Comparison of ENCODE assay signal across 22 mouse cellular contexts in the genomic region with DNA sequence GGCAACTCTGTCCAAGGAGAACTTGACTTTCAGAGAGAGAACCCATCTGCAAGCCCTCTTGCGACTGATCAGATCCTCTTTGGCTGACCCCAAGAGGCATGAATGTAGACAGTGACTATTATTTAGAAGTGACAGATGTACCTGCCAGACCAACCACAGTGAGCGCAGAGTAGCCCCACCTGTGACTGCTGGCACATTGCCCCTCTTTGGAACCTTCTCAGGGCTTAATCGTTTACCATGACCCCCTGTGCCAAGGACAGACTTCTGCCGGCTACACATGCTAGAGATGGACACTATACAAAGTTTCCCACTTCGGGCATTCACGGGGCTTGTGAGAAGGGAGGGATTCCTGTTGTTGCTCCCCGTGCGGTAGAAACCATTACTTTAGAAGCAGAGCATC.
DNase-seq lines count a peak whose midpoint lies in the region; ATAC-seq lines count a peak whose summit lies in the region.
"Had no signal": no experiment of that assay in that cellular context is flagged by ENCODE, and none has a peak within 500 bp of the region (broad histone marks: within the 10 kb centered on the region; RNA-seq: fewer than 3 reads in every experiment).

No protein-coding gene starts in this region.

- H3K36me3 ChIP-seq in kidney, embryonic 16.5 days (ENCODE audit: insufficient read depth, low read length): peaks cover 17% of the 10 kb centered on the region; the same call in 1 of the 2 replicates

- no peak overlapping the region for H3K4me3 ChIP-seq in kidney, embryonic 16.5 days (ENCODE audit: low read length)
- H3K4me3 ChIP-seq: embryonic facial prominence, embryonic 12.5 days; erythroblast, embryonic 14.5 days; forebrain, embryonic 13.5 days; hindbrain, embryonic 12.5 days; limb, embryonic 10.5 days had no signal

- H3K27me3 ChIP-seq in kidney, embryonic 16.5 days (ENCODE audit: insufficient read depth, low read length): no peaks in the 10 kb centered on the region
- H3K27me3 ChIP-seq: CH12.LX; embryonic facial prominence, embryonic 12.5 days; forebrain, embryonic 13.5 days; hindbrain, embryonic 12.5 days had no signal

- no peaks in the 10 kb centered on the region for H3K4me1 ChIP-seq in kidney, embryonic 16.5 days (ENCODE audit: insufficient read depth, low read length)
- H3K4me1 ChIP-seq: embryonic facial prominence, embryonic 12.5 days; hindbrain, embryonic 12.5 days; limb, embryonic 10.5 days had no signal

- H3K4me2 ChIP-seq in kidney, embryonic 16.5 days (replicated peaks; ENCODE audit: low read depth, low read length): no peak overlapping the region
- H3K4me2 ChIP-seq: embryonic facial prominence, embryonic 12.5 days; forebrain, embryonic 13.5 days; hindbrain, embryonic 12.5 days; liver, embryonic 11.5 days had no signal

- 91% methylated on average over 8 of the region's 8 CpGs for WGBS in kidney, embryonic 16.5 days

- no peak for ATAC-seq in kidney, embryonic 16.5 days (ENCODE audit: low FRiP score, low TSS enrichment)
- ATAC-seq: forebrain, embryonic 13.5 days; inflammation-experienced regulatory T-cells, adult 6 months; midbrain, embryonic 16.5 days had no signal

- H3K27ac ChIP-seq in kidney, embryonic 16.5 days (ENCODE audit: low read length): no peak overlapping the region
- H3K27ac ChIP-seq: embryonic facial prominence, embryonic 12.5 days; forebrain, embryonic 13.5 days; hindbrain, embryonic 12.5 days; limb, embryonic 10.5 days had no signal

- no peak overlapping the region for H3K9ac ChIP-seq in kidney, embryonic 16.5 days (replicated peaks; ENCODE audit: low read length)
- H3K9ac ChIP-seq: embryonic facial prominence, embryonic 12.5 days; forebrain, embryonic 13.5 days; hindbrain, embryonic 12.5 days had no signal

- peak; percentile 50 for DNase-seq in kidney, adult 11 months
- DNase-seq in brain, adult 2 months (ENCODE audit: low read depth, low spot score): peak; percentile 75
- DNase-seq in cerebellum, adult 18-20 months: peak; percentile 63 to 74
- DNase-seq in cerebellum, postnatal 25 days: peak; percentile 88 to 89
- no peak for DNase-seq in thymus, postnatal 10 days (ENCODE audit: low spot score in 2 of 2)
- no peak for DNase-seq in right cerebral cortex, postnatal 4 days
- DNase-seq in frontal cortex, postnatal 25 days (ENCODE audit: low spot score in 2 of 2): no peak
- DNase-seq: adrenal gland, postnatal 14 days; gastrocnemius, postnatal 25 days; heart, postnatal 10 days; lung, adult 2 months; retina, postnatal 1 day had no signal

- no peaks in the 10 kb centered on the region for H3K9me3 ChIP-seq in kidney, embryonic 16.5 days (ENCODE audit: low read length)
- H3K9me3 ChIP-seq: embryonic facial prominence, embryonic 12.5 days; forebrain, embryonic 13.5 days; hindbrain, embryonic 12.5 days; limb, embryonic 10.5 days had no signal

Comparison
In these comparisons a context has a peak if more than half of its experiments do, and no peak if none do; other contexts are left out.
1. DNase-seq: peak in kidney, adult 11 months (single experiment), brain, adult 2 months (single experiment), cerebellum, adult 18-20 months (2 of 2) and cerebellum, postnatal 25 days (2 of 2); none in thymus, postnatal 10 days (0 of 2), right cerebral cortex, postnatal 4 days (single experiment) and frontal cortex, postnatal 25 days (0 of 2).